Mouse (Mus musculus): ENCODE measurements around the gene Ntrk2. TPM values are rescaled to one million over a fixed set of nuclear protein-coding genes. Genes with fewer than 3 reads are reported as not detected.

Ntrk2 gene
- polyA plus RNA-seq, 1 experiment, result 6.1 TPM

- WGBS, result 57% methylated on average over 6 of the region's 6 CpGs
- no peak for DNase-seq
- Histone ChIP-seq H3K27ac (ENCODE audit: insufficient read depth, low read depth, low read length) (no peak overlapping the region), H3K4me3 (ENCODE audit: insufficient read depth, low read depth, low read length) (no peak overlapping the region), H3K4me1 (ENCODE audit: control insufficient read depth, insufficient read depth, low read length) (no peaks in the 10 kb centered on the region), H3K36me3 (ENCODE audit: control insufficient read depth, insufficient read depth, low read length) (no peaks in the 10 kb centered on the region), H3K27me3 (replicated peaks; ENCODE audit: control insufficient read depth, insufficient read depth, low read length) (no peaks in the 10 kb centered on the region)
- TF ChIP-seq POLR2A (IDR thresholded peaks at IDR 0.05; ENCODE audit: low read depth, low read length) (no peak), CTCF (conservative IDR thresholded peaks at IDR 0.05; ENCODE audit: insufficient read depth, insufficient read length, low read depth, low read length) (no peak)
Measured at GRCm38 (mm10) chr13:58946589-58946988, 140.2 kb downstream of the Ntrk2 start.

GRCm38 (mm10) chr13:58947056-58947455, 140.7 kb downstream of the Ntrk2 start:
- TF ChIP-seq POLR2A (IDR thresholded peaks at IDR 0.05; ENCODE audit: low read depth, low read length) (no peak), CTCF (conservative IDR thresholded peaks at IDR 0.05; ENCODE audit: insufficient read depth, insufficient read length, low read depth, low read length) (no peak)
- H3K4me1 ChIP-seq (ENCODE audit: control insufficient read depth, insufficient read depth, low read length), result no peaks in the 10 kb centered on the region
- no peak overlapping the region for H3K27ac ChIP-seq (ENCODE audit: insufficient read depth, low read depth, low read length)
- WGBS, result 64% methylated on average over 9 of the region's 9 CpGs
- no peak overlapping the region for H3K4me3 ChIP-seq (ENCODE audit: insufficient read depth, low read depth, low read length)
- no peaks in the 10 kb centered on the region for H3K27me3 ChIP-seq (replicated peaks; ENCODE audit: control insufficient read depth, insufficient read depth, low read length)
- no peaks in the 10 kb centered on the region for H3K36me3 ChIP-seq (ENCODE audit: control insufficient read depth, insufficient read depth, low read length)
- no peak for DNase-seq

- H3K36me3 ChIP-seq (ENCODE audit: control insufficient read depth, insufficient read depth, low read length), result no peaks in the 10 kb centered on the region
- 42% methylated on average over 4 of the region's 4 CpGs for WGBS
- no peaks in the 10 kb centered on the region for H3K4me1 ChIP-seq (ENCODE audit: control insufficient read depth, insufficient read depth, low read length)
- H3K4me3 ChIP-seq (ENCODE audit: insufficient read depth, low read depth, low read length), result no peak overlapping the region
- H3K27ac ChIP-seq (ENCODE audit: insufficient read depth, low read depth, low read length), result no peak overlapping the region
- H3K27me3 ChIP-seq (replicated peaks; ENCODE audit: control insufficient read depth, insufficient read depth, low read length), result no peaks in the 10 kb centered on the region
- TF ChIP-seq POLR2A (IDR thresholded peaks at IDR 0.05; ENCODE audit: low read depth, low read length) (no peak), CTCF (conservative IDR thresholded peaks at IDR 0.05; ENCODE audit: insufficient read depth, insufficient read length, low read depth, low read length) (no peak)
- no peak for DNase-seq
Measured at GRCm38 (mm10) chr13:58954331-58954730, 148.0 kb downstream of the Ntrk2 start.

DNA sequence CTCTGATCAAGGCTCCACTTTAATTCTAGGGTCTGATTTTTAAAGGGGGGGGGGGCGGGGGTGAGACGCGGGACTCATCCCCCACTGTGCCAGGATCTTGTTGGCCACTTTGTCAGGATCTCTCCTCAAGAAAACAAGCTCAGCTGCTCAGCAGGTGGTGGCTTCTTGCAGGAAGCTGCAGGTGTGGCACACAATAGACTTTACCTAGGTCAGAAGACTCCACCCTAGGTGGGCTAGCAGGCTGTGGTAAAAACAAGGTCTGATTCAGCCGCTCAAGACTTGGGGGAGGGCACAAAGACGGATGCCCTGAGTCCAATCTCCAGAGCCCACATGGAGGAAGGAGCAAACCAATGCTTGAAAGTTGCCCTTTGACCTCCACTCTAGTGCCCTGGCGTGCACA, 148.4 kb downstream of the Ntrk2 start:
- 35% methylated on average over 6 of the region's 6 CpGs for WGBS
- no peak for TF ChIP-seq CTCF (conservative IDR thresholded peaks at IDR 0.05; ENCODE audit: insufficient read depth, insufficient read length, low read depth, low read length)
- no peak for TF ChIP-seq POLR2A (IDR thresholded peaks at IDR 0.05; ENCODE audit: low read depth, low read length)
- no peak overlapping the region for H3K4me3 ChIP-seq (ENCODE audit: insufficient read depth, low read depth, low read length)

DNA sequence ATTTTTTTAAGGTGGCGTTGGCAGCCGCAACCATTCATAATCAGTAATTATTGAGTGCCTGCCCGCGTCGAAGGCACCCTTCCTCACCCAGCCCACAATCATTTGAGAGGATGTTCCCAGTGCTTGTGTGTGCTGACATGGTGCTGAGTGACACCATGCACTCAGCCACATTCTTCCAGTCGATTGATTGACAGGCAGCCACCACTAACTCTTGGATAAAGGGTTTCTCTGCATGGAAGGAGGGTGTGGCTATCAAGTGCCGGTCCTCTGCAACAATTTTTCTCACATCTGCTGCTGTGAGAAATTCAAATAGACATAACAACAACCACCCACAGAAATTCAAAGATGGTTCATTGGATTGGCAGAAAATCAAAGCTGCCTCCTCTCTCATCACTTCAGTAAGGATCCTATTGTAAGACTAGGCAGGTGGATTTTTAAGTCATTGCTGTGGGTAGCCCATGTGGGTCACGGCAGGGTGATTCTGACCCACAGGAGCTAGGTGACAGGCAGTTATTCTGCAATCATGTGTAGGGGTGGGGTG, 148.9 kb downstream of the Ntrk2 start:
- Histone ChIP-seq H3K4me3 (ENCODE audit: insufficient read depth, low read depth, low read length) (no peak overlapping the region), H3K36me3 (ENCODE audit: control insufficient read depth, insufficient read depth, low read length) (no peaks in the 10 kb centered on the region), H3K4me1 (ENCODE audit: control insufficient read depth, insufficient read depth, low read length) (no peaks in the 10 kb centered on the region), H3K27ac (ENCODE audit: insufficient read depth, low read depth, low read length) (no peak overlapping the region), H3K27me3 (replicated peaks; ENCODE audit: control insufficient read depth, insufficient read depth, low read length) (no peaks in the 10 kb centered on the region)
- 75% methylated on average over 8 of the region's 8 CpGs for WGBS
- DNase-seq, result no peak
- TF ChIP-seq CTCF (conservative IDR thresholded peaks at IDR 0.05; ENCODE audit: insufficient read depth, insufficient read length, low read depth, low read length) (no peak), POLR2A (IDR thresholded peaks at IDR 0.05; ENCODE audit: low read depth, low read length) (no peak)

More for the DNA sequence above, 148.4 kb downstream of the Ntrk2 start:
- H3K27ac ChIP-seq (ENCODE audit: insufficient read depth, low read depth, low read length), result no peak overlapping the region
- no peaks in the 10 kb centered on the region for H3K4me1 ChIP-seq (ENCODE audit: control insufficient read depth, insufficient read depth, low read length)
- no peaks in the 10 kb centered on the region for H3K27me3 ChIP-seq (replicated peaks; ENCODE audit: control insufficient read depth, insufficient read depth, low read length)
- H3K36me3 ChIP-seq (ENCODE audit: control insufficient read depth, insufficient read depth, low read length), result no peaks in the 10 kb centered on the region
- DNase-seq, result no peak

DNA sequence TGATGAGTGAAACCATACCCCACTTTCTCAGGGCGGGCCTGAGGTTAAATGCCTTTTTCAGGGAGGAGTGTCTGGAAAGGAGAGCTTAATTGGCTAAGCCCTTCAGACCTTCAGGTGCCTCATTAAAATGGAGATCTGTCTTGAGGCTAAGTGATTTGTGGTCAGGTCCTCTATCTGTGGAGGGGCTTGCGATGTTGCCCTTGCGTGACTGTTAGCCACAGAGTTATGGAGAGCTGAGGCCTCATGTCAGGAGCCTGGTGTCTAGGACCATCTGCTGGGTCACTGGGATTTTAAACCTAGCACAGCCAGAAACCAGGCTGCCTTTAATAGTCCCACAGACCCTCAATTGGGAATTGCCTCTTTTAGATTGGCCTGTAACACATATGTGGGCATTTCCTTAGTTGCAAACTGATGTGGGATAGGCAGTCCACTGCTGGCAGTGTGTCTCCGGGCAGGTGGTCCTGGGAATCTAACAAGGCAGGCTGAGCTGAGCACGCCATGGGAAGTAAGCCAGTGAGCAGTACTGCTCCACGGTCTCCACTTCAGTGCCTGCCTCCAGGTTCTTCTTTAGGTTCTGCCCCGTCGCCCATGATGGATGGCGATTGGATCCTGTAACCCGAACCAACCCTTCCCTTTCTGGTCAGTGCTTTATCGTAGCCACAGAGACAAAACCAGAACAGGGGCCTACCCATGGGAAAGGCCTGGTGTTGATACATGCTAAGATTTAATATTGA, 152.0 kb downstream of the Ntrk2 start:
- no peak for DNase-seq
- WGBS, result 57% methylated on average over 11 of the region's 11 CpGs
- H3K4me1 ChIP-seq (ENCODE audit: control insufficient read depth, insufficient read depth, low read length), result no peaks in the 10 kb centered on the region
- no peak for TF ChIP-seq CTCF (conservative IDR thresholded peaks at IDR 0.05; ENCODE audit: insufficient read depth, insufficient read length, low read depth, low read length)
- no peak for TF ChIP-seq POLR2A (IDR thresholded peaks at IDR 0.05; ENCODE audit: low read depth, low read length)
- H3K27me3 ChIP-seq (replicated peaks; ENCODE audit: control insufficient read depth, insufficient read depth, low read length), result no peaks in the 10 kb centered on the region
- H3K27ac ChIP-seq (ENCODE audit: insufficient read depth, low read depth, low read length), result no peak overlapping the region
- H3K36me3 ChIP-seq (ENCODE audit: control insufficient read depth, insufficient read depth, low read length), result no peaks in the 10 kb centered on the region
- no peak overlapping the region for H3K4me3 ChIP-seq (ENCODE audit: insufficient read depth, low read depth, low read length)

DNA sequence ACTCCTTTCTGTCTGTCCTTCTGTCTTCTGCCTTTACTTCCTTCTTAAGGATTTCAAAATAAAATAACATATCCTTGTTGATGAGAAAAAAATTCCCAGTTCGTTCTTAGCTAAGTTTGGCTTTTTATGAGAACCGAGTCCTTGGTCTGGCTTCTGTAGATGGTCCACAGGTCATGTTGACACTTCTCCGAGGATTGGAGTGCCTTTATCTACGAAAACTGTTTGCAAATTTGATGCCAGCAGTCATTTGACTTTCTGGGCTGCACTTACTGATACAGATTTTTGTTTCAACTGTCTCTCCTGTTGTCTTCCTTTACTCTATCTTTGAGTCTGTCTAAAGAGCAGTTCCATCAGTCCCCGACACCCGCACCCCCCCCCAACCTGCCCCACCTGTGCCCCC, 154.0 kb downstream of the Ntrk2 start:
- no peak overlapping the region for H3K4me3 ChIP-seq (ENCODE audit: insufficient read depth, low read depth, low read length)
- WGBS, result 87% methylated on average over 6 of the region's 6 CpGs
- H3K4me1 ChIP-seq (ENCODE audit: control insufficient read depth, insufficient read depth, low read length), result no peaks in the 10 kb centered on the region
- H3K27me3 ChIP-seq (replicated peaks; ENCODE audit: control insufficient read depth, insufficient read depth, low read length), result no peaks in the 10 kb centered on the region
- H3K27ac ChIP-seq (ENCODE audit: insufficient read depth, low read depth, low read length), result no peak overlapping the region
- no peak for TF ChIP-seq CTCF (conservative IDR thresholded peaks at IDR 0.05; ENCODE audit: insufficient read depth, insufficient read length, low read depth, low read length)
- no peak for TF ChIP-seq POLR2A (IDR thresholded peaks at IDR 0.05; ENCODE audit: low read depth, low read length)
- no peak for DNase-seq
- no peaks in the 10 kb centered on the region for H3K36me3 ChIP-seq (ENCODE audit: control insufficient read depth, insufficient read depth, low read length)
